Mouse (Mus musculus): ENCODE results near the gene Gtpbp8.

DNA sequence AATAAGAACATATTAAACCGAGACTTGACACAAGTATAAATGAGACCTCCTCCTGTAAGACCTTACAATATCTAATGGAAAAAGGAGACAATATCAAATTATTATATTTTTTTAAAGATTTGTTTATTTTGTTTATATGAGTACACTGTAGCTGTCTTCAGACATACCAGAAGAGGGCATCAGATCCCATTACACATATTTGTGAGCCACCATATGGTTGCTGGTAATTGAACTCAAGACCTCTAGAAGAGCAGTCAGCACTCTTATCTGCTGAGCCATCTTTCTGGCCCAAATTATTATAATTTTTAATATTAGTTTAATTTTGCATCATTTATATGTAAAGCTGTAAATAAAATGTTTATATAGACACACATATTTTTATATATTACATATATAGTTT lies 3.4 kb downstream of the Gtpbp8 start:
- TF ChIP-seq POLR2A (IDR thresholded peaks at IDR 0.05; ENCODE audit: insufficient read depth, low read depth, low read length) (no peak), CTCF (IDR thresholded peaks at IDR 0.05) (peak; percentile 38), EP300 (IDR thresholded peaks at IDR 0.05; ENCODE audit: insufficient read depth, low read depth, low read length) (no peak)
